Mouse (Mus musculus) testis, postnatal 10 days (tissue): Measurements from ENCODE around the gene Ttc13.

Experiments used
- DNase-seq: peaks from one replicate; pipeline ENCODE4 v3.0.0; 2021; ENCODE audit warnings: low spot score

Gene Ttc13

GRCm38 (mm10) chr8:124653568-124654475, 68.0 kb downstream of the Ttc13 start:
- no peak for DNase-seq

- no peak for DNase-seq
Measured at GRCm38 (mm10) chr8:124652546-124652945, 69.2 kb downstream of the Ttc13 start.

DNA sequence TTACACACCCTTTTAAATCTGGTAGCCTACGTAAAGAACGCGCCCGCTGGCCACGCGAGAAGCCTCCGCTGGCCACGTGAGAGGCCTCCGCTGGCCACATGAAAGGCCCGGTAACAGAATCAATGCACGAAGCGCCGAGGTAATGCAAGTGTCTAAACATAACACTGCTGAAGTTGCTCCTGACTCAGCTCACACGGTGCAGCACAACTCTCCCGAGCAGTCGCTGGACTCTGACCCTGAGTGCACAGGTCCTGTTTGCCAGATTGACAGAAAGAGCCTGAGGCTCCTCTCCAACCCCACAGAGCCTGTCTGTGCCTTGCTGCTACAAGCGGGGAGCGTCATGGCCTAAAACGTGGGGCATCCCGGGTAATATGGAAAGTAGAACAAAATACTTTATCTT, 70.0 kb downstream of the Ttc13 start:
- no peak for DNase-seq

- DNase-seq: no peak
Measured at GRCm38 (mm10) chr8:124648311-124648710, 73.5 kb downstream of the Ttc13 start.

DNA sequence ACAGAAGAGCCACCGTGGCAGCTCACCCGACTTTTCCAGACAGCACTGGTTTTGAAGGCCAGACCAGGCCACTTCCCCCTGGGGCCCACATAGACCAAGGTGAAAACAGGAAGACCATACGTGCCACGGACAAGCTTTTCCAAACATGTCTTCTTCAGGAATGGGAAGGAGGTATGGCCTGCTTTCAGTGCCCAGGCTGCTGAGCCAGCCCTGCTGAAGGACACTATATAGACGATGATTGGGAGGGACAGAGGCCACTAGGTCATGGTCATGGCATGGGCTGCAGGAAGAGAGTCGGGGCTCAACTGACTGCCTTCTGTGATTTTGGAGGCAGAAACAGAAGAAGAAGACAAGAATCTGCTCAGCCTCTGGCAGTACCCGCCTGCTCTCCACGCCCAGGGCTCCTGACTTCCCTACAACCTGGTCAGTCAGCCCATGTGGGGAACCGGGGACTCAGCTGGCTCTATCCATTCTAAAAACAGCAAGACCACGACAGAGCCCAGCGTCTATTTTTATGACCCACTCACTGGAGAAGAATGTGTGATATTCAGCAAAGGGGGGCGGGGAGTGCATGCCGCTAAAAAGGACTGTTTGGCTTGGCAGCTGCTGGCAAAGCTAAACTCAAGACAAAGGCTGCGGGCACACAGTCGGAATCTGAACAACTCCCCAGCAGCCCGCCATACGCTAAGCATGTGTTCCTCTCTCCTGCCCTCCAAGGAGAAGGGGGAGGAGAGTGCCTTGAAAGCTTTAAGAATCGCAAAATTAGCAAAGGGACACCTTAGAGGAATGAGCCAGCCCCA, 78.0 kb downstream of the Ttc13 start:
- peak; percentile 56 for DNase-seq

- DNase-seq: no peak
Measured at GRCm38 (mm10) chr8:124641599-124641998, 80.2 kb downstream of the Ttc13 start.

DNA sequence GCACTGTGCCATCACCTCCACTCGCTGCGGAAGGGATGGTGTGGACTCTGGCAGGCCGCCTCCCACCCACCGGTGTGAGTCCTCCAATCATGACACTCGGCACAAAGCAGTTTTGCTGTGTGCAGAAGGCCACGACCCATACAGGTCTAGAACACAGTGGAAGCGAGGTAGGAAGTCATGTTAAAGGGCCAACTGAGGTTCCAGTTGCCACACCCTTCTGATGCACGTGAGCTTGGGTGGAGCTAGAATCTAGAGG, 86.6 kb downstream of the Ttc13 start:
- DNase-seq: no peak

GRCm38 (mm10) chr8:124634411-124635246, 87.2 kb downstream of the Ttc13 start:
- no peak for DNase-seq

DNA sequence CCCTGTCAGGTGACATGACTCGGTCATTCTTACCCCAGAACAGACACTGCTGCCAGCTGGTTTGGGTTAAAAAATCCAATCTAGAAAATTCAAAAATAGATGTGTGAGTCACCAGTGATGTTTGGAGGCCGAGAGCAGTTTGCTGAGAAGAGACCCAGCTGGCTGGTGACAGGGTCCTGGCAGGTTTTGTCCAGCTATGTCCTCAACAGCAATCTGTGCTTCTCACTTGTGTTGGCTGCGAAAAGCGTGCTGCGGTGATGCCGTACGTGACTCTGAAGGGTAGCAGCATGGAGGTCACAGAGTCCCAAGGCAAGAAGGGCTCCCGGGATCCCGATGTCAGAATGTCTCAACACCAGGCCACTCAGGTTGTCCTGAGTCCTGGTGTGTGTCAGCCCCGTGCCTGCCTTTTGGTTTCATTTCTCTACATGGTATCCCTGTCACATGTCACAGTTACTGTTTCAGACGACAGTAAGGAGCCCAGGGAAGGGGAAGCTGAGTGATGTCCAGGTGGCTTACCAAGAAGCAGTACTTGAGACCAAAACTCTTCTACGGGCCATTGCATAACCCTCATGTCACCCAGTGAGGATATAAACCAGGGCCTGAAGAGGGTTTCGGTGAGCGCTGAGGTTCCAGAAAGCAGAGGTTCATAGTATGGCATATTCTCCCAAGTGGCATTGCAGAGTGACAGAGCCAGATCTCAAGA, 88.6 kb downstream of the Ttc13 start:
- peak; percentile 75 for DNase-seq

- DNase-seq: no peak
Measured at GRCm38 (mm10) chr8:124631966-124632365, 89.8 kb downstream of the Ttc13 start.

- no peak for DNase-seq
Measured at GRCm38 (mm10) chr8:124630891-124631290, 90.9 kb downstream of the Ttc13 start.

DNA sequence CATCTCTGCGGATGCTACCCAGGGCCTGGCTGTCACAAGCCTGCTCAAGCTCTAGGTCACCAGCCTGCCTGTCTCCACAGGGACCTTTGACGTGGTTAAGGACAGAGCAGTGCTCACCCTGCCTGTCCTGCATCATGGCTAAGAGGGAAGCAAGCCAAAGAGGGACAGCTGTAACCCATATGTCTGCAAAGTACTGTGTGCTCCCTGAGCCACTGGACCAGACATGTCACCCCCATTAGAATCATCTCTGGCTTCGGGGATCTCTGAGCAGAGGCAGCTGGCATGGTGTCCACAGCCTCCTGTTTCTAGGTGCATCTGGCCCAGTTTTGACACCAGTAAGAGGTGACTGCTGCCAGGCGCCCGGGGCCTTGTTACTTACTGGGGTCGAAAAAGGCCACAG, 91.3 kb downstream of the Ttc13 start:
- no peak for DNase-seq

DNA sequence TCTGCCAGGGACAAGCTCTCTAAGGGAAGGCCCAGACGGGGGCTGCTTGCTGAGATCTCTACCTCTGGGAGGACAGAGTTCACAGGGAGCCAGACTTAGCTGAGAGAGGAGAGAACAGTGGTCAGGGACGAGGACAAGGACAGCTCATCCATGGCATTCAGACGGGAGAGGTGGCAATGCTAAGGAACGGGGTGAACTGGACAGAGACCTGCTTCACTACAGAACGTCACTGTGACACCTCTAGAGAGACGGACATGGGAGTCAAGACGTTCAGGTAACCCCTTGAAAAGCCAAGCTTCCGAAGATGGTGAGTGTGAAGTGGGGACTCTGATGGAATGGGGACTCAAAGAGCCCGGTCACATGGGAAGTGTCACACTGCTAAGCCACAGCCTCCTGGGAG, 95.5 kb downstream of the Ttc13 start:
- no peak for DNase-seq
